Mouse (Mus musculus): Measurements from ENCODE around the gene Hnrnpul1. TPM values are rescaled to one million over a fixed set of nuclear protein-coding genes. Genes with fewer than 3 reads are reported as not detected.

The Hnrnpul1 gene
- polyA plus RNA-seq, 1 experiment: 84.0 TPM

DNA sequence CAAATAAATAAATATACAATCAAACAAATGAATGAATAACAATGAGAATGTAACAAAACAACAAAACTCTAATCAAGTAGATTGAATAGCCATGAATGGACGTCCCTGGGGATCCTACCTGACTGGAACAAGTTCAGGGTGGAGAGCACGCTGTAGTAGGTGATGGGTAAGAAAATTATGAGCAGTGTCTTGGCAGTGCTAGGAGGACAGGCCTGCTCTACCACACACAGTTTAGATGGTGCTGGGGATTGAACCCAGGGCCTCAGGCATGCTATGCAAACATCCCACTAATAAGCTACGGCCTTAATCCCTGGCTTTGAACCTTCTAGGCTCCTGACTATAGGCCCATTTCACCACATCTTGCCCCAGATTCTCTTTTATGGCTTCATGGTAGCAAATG is 37.1 kb downstream of the Hnrnpul1 start:
- Histone ChIP-seq H3K4me3 (ENCODE audit: insufficient read depth, poor library complexity, severe bottlenecking) (no peak overlapping the region), H3K27me3 (ENCODE audit: control insufficient read depth, insufficient read depth, insufficient read length) (no peaks in the 10 kb centered on the region), H3ac (ENCODE audit: control insufficient read depth, insufficient read length, low read depth) (no peak overlapping the region), H3K36me3 (ENCODE audit: control insufficient read depth, insufficient read depth) (peaks cover 45% of the 10 kb centered on the region), H3K79me2 (ENCODE audit: control insufficient read depth, insufficient read depth) (peaks cover 30% of the 10 kb centered on the region), H3K79me3 (ENCODE audit: low read depth) (peaks cover 17% of the 10 kb centered on the region)
- TF ChIP-seq CEBPB (IDR thresholded peaks at IDR 0.05; ENCODE audit: low read depth): no peak
- no peak for TF ChIP-seq MYOG (IDR thresholded peaks at IDR 0.05; ENCODE audit: control insufficient read depth, extremely low read depth, insufficient read length)
- TF ChIP-seq FOSL1 (IDR thresholded peaks at IDR 0.05; ENCODE audit: insufficient read depth, low read length, poor library complexity, severe bottlenecking): no peak
- no peak for TF ChIP-seq MAX (IDR thresholded peaks at IDR 0.05)
- TF ChIP-seq MYOD1 (IDR thresholded peaks at IDR 0.05; ENCODE audit: control insufficient read depth, insufficient read length, low read depth): no peak
- TF ChIP-seq USF1 (IDR thresholded peaks at IDR 0.05; ENCODE audit: low read depth): no peak
- TF ChIP-seq CTCF (IDR thresholded peaks at IDR 0.05; ENCODE audit: control insufficient read depth, insufficient read depth, insufficient read length): no peak

DNA sequence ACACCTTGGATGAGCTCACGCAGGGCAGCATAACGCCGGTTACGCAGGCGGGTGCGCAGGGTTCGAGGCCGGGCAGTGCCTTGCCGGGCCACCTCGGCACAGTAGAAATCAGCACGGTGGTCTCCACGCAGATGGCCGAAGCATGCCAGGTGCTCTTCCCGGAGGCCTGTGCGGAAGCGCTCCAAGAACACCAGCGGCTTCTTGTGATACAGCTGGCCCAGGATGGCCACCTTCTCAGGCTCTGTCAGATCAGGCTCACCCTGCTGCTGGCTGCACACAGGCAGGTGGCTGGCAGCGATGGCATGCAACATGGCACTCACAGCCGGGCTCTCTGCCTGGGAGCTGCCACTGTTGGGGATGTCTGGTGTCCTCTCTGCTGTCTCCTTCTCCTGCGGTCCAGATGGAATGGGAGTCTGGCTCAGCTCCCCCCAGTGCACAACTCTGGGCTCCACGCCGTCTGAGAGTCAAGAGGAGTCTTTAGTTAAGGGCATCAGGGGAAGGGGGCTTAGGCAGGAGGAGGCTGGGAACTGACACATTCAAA is 38.8 kb downstream of the Hnrnpul1 start:
- H3K79me2 ChIP-seq (ENCODE audit: control insufficient read depth, insufficient read depth): peaks cover 30% of the 10 kb centered on the region
- no peak overlapping the region for H3ac ChIP-seq (ENCODE audit: control insufficient read depth, insufficient read length, low read depth)
- no peaks in the 10 kb centered on the region for H3K27me3 ChIP-seq (ENCODE audit: control insufficient read depth, insufficient read depth, insufficient read length)
- H3K36me3 ChIP-seq (ENCODE audit: control insufficient read depth, insufficient read depth): peaks cover 43% of the 10 kb centered on the region
- TF ChIP-seq MYOD1 (IDR thresholded peaks at IDR 0.05; ENCODE audit: control insufficient read depth, insufficient read length, low read depth) (no peak), CTCF (IDR thresholded peaks at IDR 0.05; ENCODE audit: control insufficient read depth, insufficient read depth, insufficient read length) (no peak), MAX (IDR thresholded peaks at IDR 0.05) (no peak), FOSL1 (IDR thresholded peaks at IDR 0.05; ENCODE audit: insufficient read depth, low read length, poor library complexity, severe bottlenecking) (no peak), USF1 (IDR thresholded peaks at IDR 0.05; ENCODE audit: low read depth) (no peak), MYOG (IDR thresholded peaks at IDR 0.05; ENCODE audit: control insufficient read depth, extremely low read depth, insufficient read length) (no peak), CEBPB (IDR thresholded peaks at IDR 0.05; ENCODE audit: low read depth) (no peak)
- H3K4me3 ChIP-seq (ENCODE audit: insufficient read depth, poor library complexity, severe bottlenecking): no peak overlapping the region
- peaks cover 17% of the 10 kb centered on the region for H3K79me3 ChIP-seq (ENCODE audit: low read depth)

DNA sequence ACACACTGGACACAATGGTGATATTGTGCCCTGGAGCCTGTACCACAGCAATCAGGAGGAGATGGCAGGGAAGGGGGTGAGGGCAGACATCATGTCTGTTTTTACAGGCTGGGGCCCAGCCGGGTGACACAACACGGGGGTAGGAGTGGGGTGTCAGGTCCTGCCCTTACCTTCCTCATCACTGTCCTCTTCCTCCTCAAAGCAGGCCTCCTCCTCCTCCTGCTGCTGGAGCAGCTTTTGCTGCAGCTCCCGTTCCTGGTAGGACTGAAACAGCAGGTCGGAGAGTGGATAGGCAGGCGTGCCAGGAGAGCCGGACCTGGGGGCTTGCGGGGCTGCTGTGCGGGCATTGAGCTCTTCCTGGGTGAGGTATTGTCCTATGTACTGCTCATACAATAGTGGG is 40.0 kb downstream of the Hnrnpul1 start:
- Histone ChIP-seq H3ac (ENCODE audit: control insufficient read depth, insufficient read length, low read depth) (no peak overlapping the region), H3K36me3 (ENCODE audit: control insufficient read depth, insufficient read depth) (peaks cover 39% of the 10 kb centered on the region), H3K79me3 (ENCODE audit: low read depth) (peaks cover 17% of the 10 kb centered on the region), H3K4me3 (ENCODE audit: insufficient read depth, poor library complexity, severe bottlenecking) (no peak overlapping the region), H3K79me2 (ENCODE audit: control insufficient read depth, insufficient read depth) (peaks cover 30% of the 10 kb centered on the region), H3K27me3 (ENCODE audit: control insufficient read depth, insufficient read depth, insufficient read length) (no peaks in the 10 kb centered on the region)
- TF ChIP-seq MAX (IDR thresholded peaks at IDR 0.05) (no peak), USF1 (IDR thresholded peaks at IDR 0.05; ENCODE audit: low read depth) (no peak), MYOD1 (IDR thresholded peaks at IDR 0.05; ENCODE audit: control insufficient read depth, insufficient read length, low read depth) (no peak), FOSL1 (IDR thresholded peaks at IDR 0.05; ENCODE audit: insufficient read depth, low read length, poor library complexity, severe bottlenecking) (no peak), MYOG (IDR thresholded peaks at IDR 0.05; ENCODE audit: control insufficient read depth, extremely low read depth, insufficient read length) (no peak), CTCF (IDR thresholded peaks at IDR 0.05; ENCODE audit: control insufficient read depth, insufficient read depth, insufficient read length) (no peak), CEBPB (IDR thresholded peaks at IDR 0.05; ENCODE audit: low read depth) (no peak)

DNA sequence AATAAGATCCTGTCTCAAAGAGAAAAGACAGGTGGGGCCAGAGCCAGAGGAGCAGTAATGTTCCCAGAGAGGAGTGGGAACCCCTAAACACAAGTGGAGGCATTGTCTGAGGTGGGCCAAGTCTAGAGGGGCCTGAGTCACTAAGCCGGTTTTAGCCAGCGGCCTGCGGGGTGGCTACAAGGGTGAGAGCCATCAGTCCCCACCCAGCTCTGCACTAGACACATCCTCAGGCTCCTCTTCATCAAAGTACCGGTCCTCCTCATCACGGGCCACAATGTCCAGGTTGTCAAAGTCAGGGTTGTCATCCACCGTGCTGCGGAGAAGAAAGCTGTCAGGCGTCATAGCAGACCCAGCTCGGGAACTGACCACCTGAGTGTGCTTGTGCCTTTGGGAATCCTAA is 41.8 kb downstream of the Hnrnpul1 start:
- Histone ChIP-seq H3K79me3 (ENCODE audit: low read depth) (peaks cover 10% of the 10 kb centered on the region), H3K4me3 (ENCODE audit: insufficient read depth, poor library complexity, severe bottlenecking) (no peak overlapping the region), H3K36me3 (ENCODE audit: control insufficient read depth, insufficient read depth) (peaks cover 36% of the 10 kb centered on the region), H3K27me3 (ENCODE audit: control insufficient read depth, insufficient read depth, insufficient read length) (no peaks in the 10 kb centered on the region), H3K79me2 (ENCODE audit: control insufficient read depth, insufficient read depth) (peaks cover 21% of the 10 kb centered on the region), H3ac (ENCODE audit: control insufficient read depth, insufficient read length, low read depth) (no peak overlapping the region)
- TF ChIP-seq CEBPB (IDR thresholded peaks at IDR 0.05; ENCODE audit: low read depth): no peak
- TF ChIP-seq MYOD1 (IDR thresholded peaks at IDR 0.05; ENCODE audit: control insufficient read depth, insufficient read length, low read depth): no peak
- no peak for TF ChIP-seq MAX (IDR thresholded peaks at IDR 0.05)
- no peak for TF ChIP-seq MYOG (IDR thresholded peaks at IDR 0.05; ENCODE audit: control insufficient read depth, extremely low read depth, insufficient read length)
- no peak for TF ChIP-seq CTCF (IDR thresholded peaks at IDR 0.05; ENCODE audit: control insufficient read depth, insufficient read depth, insufficient read length)

DNA sequence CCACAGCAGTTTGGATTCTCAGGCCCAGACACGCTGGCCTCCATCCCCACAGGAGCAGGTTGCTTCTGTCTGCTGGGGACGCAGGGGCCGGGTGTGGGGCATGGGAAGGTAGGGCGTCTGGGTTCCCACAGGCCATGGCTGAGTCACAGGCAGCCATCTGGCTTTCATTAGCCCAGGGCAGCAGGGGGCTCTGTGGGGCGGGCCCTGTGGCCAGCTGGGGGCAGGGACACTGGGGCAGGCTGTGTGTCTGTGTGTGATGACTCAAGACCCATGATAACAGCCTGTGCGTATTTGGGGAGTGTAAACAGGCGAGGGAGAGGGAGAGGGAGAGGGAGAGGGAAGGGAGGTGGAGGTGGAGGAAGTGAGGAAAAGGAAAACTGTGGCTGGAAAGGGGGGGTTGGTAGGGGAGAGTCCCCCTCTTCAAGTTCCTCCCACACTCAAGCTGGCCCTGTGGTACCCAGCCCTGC is 42.8 kb downstream of the Hnrnpul1 start:
- Histone ChIP-seq H3K27me3 (ENCODE audit: control insufficient read depth, insufficient read depth, insufficient read length) (no peaks in the 10 kb centered on the region), H3K79me3 (ENCODE audit: low read depth) (peaks cover 2% of the 10 kb centered on the region), H3ac (ENCODE audit: control insufficient read depth, insufficient read length, low read depth) (peak overlapping the region; percentile 25), H3K79me2 (ENCODE audit: control insufficient read depth, insufficient read depth) (peaks cover 11% of the 10 kb centered on the region), H3K4me3 (ENCODE audit: insufficient read depth, poor library complexity, severe bottlenecking) (no peak overlapping the region), H3K36me3 (ENCODE audit: control insufficient read depth, insufficient read depth) (peaks cover 36% of the 10 kb centered on the region)
- peak; percentile 37 for TF ChIP-seq MAX (IDR thresholded peaks at IDR 0.05)
- TF ChIP-seq CTCF (IDR thresholded peaks at IDR 0.05; ENCODE audit: control insufficient read depth, insufficient read depth, insufficient read length): no peak

DNA sequence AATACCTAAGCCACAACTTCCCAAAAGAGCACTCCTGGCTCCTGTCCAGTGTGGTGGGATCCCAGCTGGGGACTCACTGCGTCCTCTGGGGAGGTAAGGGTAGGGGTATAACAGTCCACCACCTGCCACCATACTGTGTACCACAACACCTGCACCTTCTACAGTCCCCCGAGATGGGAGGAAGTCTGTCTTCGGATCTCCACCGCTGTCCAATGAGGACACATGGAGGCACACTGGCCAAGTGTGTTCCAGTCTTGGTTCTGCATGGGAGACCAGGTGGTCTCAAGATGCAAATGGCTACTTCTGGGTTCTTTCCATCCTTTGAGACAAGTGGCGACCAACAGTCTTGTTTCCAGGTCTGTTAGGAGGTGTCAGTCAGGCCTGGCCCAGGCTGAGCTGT is 43.4 kb downstream of the Hnrnpul1 start:
- H3K36me3 ChIP-seq (ENCODE audit: control insufficient read depth, insufficient read depth): peaks cover 33% of the 10 kb centered on the region
- H3K79me3 ChIP-seq (ENCODE audit: low read depth): no peaks in the 10 kb centered on the region
- TF ChIP-seq MAX (IDR thresholded peaks at IDR 0.05) (no peak), FOSL1 (IDR thresholded peaks at IDR 0.05; ENCODE audit: insufficient read depth, low read length, poor library complexity, severe bottlenecking) (no peak), MYOG (IDR thresholded peaks at IDR 0.05; ENCODE audit: control insufficient read depth, extremely low read depth, insufficient read length) (no peak), MYOD1 (IDR thresholded peaks at IDR 0.05; ENCODE audit: control insufficient read depth, insufficient read length, low read depth) (no peak), CTCF (IDR thresholded peaks at IDR 0.05; ENCODE audit: control insufficient read depth, insufficient read depth, insufficient read length) (no peak), CEBPB (IDR thresholded peaks at IDR 0.05; ENCODE audit: low read depth) (no peak), USF1 (IDR thresholded peaks at IDR 0.05; ENCODE audit: low read depth) (no peak)
- H3K4me3 ChIP-seq (ENCODE audit: insufficient read depth, poor library complexity, severe bottlenecking): no peak overlapping the region
- peaks cover 5% of the 10 kb centered on the region for H3K79me2 ChIP-seq (ENCODE audit: control insufficient read depth, insufficient read depth)
- H3ac ChIP-seq (ENCODE audit: control insufficient read depth, insufficient read length, low read depth): no peak overlapping the region
- no peaks in the 10 kb centered on the region for H3K27me3 ChIP-seq (ENCODE audit: control insufficient read depth, insufficient read depth, insufficient read length)

Measured in C2C12 (cell line).